Mouse (Mus musculus) ovary, postnatal 36 days (tissue): ENCODE results near the gene Atp10b.

ENCODE experiments used
- DNase-seq: peaks from one replicate; pipeline ENCODE4 v3.0.0; 2022; ENCODE audit warnings: low spot score, mixed read lengths

The Atp10b gene

GRCm38 (mm10) chr11:43199358-43199757, 49.7 kb downstream of the Atp10b start:
- DNase-seq = no peak

- no peak for DNase-seq
Measured at GRCm38 (mm10) chr11:43200089-43200488, 50.4 kb downstream of the Atp10b start.

- DNase-seq = no peak
Measured at GRCm38 (mm10) chr11:43203580-43203979, 53.9 kb downstream of the Atp10b start.

GRCm38 (mm10) chr11:43213134-43213533, 63.5 kb downstream of the Atp10b start:
- DNase-seq = no peak

GRCm38 (mm10) chr11:43213740-43214139, 64.1 kb downstream of the Atp10b start:
- DNase-seq = no peak

- peak; percentile 55 for DNase-seq
Measured at GRCm38 (mm10) chr11:43217021-43217420, 67.3 kb downstream of the Atp10b start.

- DNase-seq = no peak
Measured at GRCm38 (mm10) chr11:43230231-43230630, 80.6 kb downstream of the Atp10b start.

- no peak for DNase-seq
Measured at GRCm38 (mm10) chr11:43232073-43232472, 82.4 kb downstream of the Atp10b start.

GRCm38 (mm10) chr11:43236360-43237039, 86.8 kb downstream of the Atp10b start:
- DNase-seq = no peak

- DNase-seq = no peak
Measured at GRCm38 (mm10) chr11:43239804-43240203, 90.1 kb downstream of the Atp10b start.

- no peak for DNase-seq
Measured at GRCm38 (mm10) chr11:43253034-43253433, 103.4 kb downstream of the Atp10b start.

GRCm38 (mm10) chr11:43255262-43255661, 105.6 kb downstream of the Atp10b start:
- no peak for DNase-seq

- DNase-seq = no peak
Measured at GRCm38 (mm10) chr11:43257291-43257690, 107.6 kb downstream of the Atp10b start.

- DNase-seq = no peak
Measured at GRCm38 (mm10) chr11:43257781-43258180, 108.1 kb downstream of the Atp10b start.

- peak; percentile 46 for DNase-seq
Measured at GRCm38 (mm10) chr11:43263548-43264218, 114.0 kb downstream of the Atp10b start.

- no peak for DNase-seq
Measured at GRCm38 (mm10) chr11:43267505-43267904, 117.8 kb downstream of the Atp10b start.

- no peak for DNase-seq
Measured at GRCm38 (mm10) chr11:43269503-43270255, 120.0 kb downstream of the Atp10b start.

- no peak for DNase-seq
Measured at GRCm38 (mm10) chr11:43270256-43270806, 120.7 kb downstream of the Atp10b start.

- no peak for DNase-seq
Measured at GRCm38 (mm10) chr11:43273896-43274295, 124.2 kb downstream of the Atp10b start.

GRCm38 (mm10) chr11:43297584-43297983, 147.9 kb downstream of the Atp10b start:
- DNase-seq = no peak

GRCm38 (mm10) chr11:43311000-43311399, 161.3 kb downstream of the Atp10b start:
- DNase-seq = no peak
